Mouse (Mus musculus): Measurements from ENCODE around the gene Ndufs1.
A peak's percentile ranks its signal among the peaks of the same experiment; 100 is the strongest.

The Ndufs1 gene

DNA sequence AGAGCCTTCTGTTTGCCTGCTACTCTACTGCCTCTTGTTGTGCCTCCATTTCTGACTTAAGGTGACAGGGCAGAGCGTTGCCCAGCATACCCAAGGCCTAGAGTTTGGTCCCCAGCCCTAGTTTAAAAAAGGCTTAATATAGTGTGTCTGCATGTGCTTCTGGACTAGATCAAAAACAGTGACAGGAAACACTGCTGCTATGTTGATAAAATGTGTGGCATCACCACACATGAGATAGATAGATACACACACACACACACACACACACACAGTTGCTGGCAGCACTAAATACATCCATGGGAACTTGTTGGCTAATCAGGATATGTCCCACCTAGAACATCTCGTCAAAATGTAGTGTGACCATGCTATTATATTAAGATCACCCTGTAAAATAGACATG lies 56.3 kb downstream of the Ndufs1 start:
- DNase-seq (ENCODE audit: low read depth in 2 of 2, low spot score in 2 of 2) = no peak

DNA sequence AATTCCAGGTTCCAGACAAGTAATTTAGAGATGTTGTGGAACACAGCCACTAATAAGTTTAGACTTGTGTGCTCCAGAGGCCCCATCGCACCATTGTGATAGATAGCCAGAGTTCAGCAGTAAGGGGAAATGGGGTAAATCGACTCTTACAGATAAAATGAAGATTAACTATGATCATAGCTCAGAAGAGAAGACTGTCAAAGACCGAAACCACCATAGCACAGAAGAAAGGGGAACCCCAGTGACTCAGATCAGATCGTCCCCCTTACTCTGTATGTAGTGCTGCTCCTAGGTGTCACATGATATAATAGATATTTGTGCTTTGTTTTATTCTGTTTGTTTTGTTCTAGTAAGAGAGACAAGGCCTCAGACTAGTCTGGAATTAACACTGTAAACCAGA lies 57.0 kb downstream of the Ndufs1 start:
- DNase-seq (ENCODE audit: low read depth in 2 of 2, low spot score in 2 of 2) = no peak

DNA sequence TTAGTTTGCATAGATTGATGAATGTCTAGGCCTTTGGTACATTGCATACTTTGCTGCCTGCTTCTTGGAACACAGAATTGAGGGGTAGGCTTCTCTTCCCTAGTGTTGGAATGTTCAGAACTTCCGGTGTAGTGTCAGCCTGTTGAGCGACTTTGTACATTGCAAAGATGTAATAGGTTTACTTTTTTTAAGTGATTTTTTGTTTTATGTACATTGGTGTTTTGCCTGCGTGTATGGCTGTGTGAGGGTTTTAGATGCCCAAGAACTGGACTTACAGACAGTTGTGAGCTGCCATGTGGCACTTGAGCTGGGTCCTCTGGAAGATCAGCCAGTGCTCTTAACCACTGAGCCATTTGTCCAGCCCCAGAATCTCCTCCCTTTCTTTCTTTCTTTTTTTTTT lies 61.1 kb downstream of the Ndufs1 start:
- DNase-seq (ENCODE audit: low read depth in 2 of 2, low spot score in 2 of 2) = no peak

DNA sequence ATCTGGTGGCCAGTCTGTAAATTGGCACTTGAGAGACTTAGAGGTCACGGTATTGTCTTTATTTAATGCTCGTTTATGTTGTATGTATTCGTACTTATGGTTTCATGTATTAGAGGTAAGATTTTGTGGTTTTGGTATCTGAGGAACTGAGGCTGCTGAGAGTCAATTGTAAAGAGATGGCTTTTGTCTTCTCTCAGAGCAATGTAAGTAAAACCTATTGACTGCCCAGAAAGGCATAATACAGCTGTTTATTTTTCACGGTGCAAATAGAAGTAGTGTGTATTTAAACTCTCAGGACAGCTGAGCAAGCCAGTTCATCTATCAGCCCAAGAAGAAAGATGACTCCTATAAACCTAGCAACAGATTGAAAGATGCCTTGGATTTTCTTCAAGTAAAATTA lies 61.5 kb downstream of the Ndufs1 start:
- no peak for DNase-seq (ENCODE audit: low read depth in 2 of 2, low spot score in 2 of 2)

DNA sequence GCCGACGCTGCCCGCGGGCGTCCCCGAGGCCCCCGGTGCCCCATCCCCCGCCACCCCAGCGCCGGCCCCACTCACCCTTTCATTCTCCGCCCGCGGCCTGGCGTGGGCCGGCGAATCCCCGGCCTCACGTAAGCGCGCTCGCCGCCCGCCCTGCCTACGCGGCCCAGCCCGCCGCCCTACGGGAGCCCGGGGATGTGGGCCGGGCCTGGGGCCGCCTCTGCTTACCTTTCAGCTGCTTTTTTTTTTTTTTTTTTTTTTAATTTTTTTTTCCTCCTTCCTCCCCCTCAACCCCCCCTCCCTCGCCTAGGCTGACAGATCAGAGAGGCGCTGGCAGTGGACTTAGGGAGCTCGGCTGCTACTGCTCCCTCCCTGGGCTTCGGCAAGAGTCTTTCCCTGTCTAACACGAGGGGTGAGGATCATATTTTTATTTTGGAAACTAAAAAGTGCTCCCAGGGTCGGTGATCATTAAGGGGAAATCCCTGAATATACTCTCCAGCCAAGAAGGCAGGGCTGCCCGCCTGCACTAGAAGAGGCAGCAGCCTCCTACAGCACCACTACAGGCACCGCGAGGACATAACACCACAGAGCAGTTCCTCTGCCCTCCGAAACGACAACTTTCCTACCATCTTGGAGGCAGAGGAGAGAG lies 62.4 kb downstream of the Ndufs1 start, which contains the start of gene Ino80d:
Gene Ino80d (minus strand): TSS at position 532 of the 646 bp plus-strand sequence.
- peak; percentile 75 to 81 for DNase-seq (ENCODE audit: low read depth in 2 of 2, low spot score in 2 of 2)

DNA sequence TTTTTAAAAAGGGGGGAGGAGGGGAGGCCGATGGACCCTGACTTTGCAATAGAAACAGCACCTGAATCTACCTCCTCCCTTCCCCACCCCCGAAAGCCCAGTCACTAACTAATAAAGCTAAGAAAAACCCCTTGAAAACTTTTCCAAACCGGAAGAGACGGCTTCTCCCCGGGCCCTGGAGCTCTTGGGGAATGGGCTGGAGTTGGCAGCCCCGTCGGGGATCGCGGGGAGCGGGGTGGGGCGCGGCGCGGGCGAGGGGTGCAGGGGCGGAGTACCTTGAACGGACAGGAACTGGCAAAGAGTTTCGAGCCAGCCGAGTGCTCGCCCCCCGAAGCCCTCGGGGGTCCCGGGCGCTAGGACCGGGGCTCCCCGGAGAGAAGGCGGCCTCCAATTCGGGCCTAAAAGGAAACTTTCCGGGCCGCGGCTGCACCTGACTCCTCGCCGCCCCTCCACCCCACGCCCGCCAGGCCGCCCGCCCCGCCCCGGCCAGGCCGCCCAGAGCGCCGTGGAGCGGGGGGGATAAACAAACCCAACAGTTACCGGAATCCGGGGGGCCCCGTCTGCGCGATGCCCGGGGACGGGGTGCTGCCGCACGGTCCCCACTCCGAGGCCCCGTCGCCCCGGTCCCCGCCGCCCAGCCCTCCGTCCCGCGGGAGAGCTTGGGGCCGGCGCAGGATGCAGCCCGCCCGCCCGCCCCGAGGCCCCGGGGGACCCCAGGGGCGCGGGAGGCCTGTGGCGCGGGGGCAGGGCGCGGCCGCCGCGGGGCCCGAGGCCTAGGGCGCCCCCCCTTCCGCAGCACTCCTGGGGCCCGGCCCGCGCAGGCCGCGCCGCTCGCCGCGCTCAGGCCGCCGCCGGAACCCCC lies 63.1 kb downstream of the Ndufs1 start:
- peak; percentile 45 to 46 for DNase-seq (ENCODE audit: low read depth in 2 of 2, low spot score in 2 of 2)

DNA sequence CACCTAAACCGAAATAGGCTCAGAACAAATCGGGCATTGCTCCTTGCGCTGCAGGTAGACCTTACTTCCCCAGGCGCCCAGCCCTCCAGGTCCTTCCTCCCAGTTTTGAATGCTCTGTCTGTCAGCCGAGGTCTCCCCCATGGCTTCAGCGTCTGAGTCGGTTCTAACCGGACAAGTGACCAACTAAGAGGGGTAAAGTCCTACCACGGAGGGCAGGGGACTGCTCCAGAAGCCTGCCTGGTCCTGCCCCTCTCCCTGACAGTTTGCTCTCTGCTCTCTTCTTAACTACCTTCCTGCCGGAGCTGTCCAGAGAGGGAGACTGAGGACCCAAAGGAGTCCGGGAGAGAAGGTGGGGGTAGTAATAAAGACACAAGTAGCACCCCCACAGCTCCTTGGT lies 63.8 kb downstream of the Ndufs1 start:
- DNase-seq (ENCODE audit: low read depth in 2 of 2, low spot score in 2 of 2) = peak; percentile 9 to 30

DNA sequence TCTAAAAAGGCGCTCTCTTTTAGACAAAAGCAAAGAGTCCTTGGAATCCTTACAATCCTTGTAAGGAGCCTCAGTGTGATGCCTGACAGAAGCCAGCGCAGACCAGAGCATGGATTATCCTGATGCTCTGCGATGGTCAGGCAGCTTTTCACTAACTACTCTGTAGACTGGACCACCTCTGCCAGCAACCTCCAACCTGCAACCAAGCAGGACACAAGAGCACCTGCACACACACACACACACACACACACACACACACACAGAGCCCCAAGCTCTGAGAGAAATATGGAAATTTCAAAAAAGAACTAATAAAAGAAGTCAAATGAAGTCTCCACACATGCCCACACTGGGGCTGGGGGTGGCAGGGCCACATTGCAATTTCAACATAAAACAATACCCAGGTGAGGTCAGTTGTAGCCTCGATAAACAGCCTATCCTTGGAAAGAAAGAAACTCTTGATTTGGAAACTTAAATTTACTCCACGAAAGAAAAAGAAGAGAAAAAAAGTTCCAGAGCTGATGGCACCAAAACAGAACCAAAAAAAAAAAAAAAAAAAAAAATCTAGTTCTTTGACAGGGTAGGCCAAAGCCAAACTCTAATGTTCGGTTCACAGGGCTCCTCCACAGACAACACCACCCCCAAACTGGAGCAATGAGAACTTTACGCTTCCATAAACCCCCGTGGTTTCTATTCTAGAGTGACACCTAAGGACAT lies 64.3 kb downstream of the Ndufs1 start:
- DNase-seq (ENCODE audit: low read depth in 2 of 2, low spot score in 2 of 2) = no peak

DNA sequence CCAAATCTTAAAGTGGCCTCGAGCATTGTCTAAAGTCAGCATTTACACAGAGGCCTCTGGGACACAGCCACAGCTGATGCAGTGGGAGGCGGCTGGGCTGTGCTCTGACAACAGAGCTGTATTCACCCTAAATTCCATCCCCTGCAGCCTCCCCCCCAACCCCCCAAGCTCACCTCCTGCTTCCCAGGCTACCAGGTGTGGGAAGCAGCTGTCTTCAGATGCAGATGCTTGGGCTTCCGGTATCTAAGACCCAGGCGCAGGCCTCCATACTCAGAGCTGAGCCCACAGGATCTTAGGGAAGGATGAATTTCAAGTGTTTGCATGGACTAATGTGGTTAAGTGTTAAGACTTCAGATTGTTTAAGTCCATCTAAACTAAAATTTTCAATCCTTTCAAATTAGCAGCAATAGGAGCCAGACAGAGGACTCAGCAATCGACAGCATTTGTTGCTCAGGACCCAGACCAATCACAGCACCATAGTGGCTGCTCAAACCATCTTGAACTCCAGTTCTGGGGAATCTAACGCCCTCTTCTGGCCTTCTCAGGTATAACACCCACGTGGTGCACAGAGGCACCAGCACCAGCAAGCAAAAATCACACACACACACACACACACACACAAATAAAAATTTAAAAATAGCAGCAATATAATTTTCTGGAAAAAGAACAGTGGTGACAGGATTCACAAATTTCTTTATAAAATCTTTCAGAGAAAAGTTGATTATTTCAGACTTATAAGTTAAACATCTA lies 65.9 kb downstream of the Ndufs1 start:
- DNase-seq (ENCODE audit: low read depth in 2 of 2, low spot score in 2 of 2) = peak; percentile 55 to 61

DNA sequence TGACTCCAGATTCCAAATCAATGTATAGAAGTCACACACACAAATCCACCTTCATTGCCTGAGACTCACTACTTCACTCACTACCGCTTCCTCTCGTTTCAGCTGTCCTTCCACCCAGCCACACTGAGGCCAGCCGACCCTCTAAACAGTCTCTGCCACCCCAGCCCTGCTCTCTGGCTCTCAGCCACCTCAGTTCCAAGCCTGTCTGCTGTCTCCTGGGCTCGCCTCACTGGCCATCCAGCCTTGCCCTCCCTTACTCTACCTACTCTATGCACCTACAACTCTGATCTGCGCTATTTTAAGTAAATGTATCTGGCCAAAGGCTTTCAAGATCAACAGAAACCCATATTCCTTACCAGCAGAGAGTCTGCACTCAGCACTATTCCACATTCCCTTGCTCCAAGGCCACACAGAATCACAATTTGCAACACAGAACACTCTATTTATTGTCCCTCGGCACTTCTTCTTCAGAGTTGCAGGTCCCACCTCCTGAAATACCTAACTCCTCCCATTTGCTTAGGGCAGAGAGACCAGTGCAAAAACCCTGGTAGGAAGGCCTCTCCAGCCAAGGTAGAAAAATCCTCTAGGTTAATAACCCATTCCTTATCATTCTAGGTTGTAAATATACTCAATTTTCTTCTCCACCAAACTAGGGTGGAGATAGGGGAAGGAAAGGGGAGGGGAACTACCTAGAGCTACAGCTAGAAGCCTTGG lies 68.9 kb downstream of the Ndufs1 start:
- no peak for DNase-seq (ENCODE audit: low read depth in 2 of 2, low spot score in 2 of 2)

DNA sequence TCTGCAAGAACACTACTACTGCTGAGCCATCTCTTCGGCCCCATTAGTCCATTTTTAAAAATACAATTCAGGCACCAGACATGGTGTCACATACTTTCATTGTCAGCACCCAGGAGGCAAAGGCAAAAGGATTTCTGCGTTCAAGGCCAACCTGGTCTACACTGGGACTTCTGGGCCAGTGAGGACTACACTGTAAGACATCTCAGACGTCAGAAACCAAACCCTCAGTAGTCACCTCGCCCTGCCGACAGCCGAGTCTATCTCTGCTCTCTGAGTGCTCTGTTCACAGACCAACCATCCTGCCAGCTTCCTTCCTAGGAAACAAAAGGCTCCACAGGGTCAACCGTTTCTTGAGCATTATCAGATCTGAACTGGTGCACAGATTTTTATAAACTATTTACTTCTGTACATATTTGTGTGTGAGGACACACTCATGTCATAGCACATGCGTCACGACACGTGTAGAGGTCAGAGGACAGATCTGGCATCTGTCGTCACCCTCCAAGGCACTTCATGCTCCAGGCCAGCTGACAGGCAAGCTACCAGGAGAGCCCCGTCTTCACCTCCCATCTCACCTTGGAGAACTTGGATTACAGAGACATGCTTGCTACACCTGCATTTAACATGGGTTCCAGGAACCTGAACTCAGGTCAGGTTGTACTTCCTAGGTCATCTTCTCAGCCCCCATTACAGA lies 73.7 kb downstream of the Ndufs1 start:
- no peak for DNase-seq (ENCODE audit: low read depth in 2 of 2, low spot score in 2 of 2)

DNA sequence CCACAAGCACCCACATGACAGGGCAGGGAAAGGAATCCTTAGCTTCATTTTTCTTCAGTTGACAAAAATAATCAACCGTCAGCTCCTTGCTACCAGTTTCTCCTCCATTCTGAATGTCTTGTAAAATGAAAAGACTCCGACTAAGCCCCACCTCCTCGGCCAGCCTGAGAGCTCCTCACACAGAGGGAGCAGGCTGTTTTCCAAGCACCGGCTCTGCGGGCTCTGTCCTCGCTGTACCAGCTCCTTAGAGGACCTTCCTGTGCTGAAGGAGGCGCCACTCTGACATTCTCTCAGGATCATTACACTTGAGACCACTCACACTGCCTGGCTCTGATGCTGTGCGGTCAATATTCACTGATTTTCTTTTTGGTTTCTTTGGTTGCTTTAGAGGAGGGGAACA lies 76.4 kb downstream of the Ndufs1 start:
- no peak for DNase-seq (ENCODE audit: low read depth in 2 of 2, low spot score in 2 of 2)

DNA sequence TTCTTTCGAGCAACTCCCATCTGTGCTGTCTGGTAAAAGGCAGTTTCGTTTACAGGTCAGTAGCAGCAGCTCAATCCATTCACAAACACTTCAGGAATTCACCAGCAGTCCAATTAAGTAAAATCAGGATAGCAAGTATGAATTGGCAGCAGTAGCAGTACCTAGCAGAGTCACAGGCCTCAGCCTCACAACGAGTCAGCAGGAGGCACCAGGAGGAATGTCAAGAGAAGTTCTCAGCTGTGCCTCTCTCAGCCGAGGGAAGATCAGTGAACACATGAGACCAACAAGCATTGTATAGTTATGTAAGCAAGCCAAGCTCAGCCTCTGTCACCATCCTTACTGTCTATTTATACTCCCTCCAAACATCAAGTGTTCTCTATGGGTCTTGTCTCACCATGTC lies 77.8 kb downstream of the Ndufs1 start:
- DNase-seq (ENCODE audit: low read depth in 2 of 2, low spot score in 2 of 2) = no peak

DNA sequence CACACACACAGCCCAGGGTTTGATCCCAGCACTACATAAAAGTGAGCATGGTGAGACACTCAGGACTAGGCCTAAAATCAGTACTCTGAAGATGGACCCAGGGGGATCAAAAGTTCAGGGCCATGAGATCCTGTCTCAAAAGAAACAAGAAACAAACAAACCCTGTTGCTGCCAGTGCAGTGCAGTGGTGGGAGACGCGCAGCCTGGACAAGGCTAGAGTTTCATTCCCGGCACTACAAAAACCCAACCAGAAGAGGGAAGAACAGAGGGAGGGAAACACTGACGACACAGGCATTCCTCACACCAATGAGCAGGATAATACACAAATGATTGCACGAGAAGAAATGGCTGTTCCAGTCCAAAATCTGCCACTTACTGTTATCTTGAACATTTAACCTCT lies 80.6 kb downstream of the Ndufs1 start:
- no peak for DNase-seq (ENCODE audit: low read depth in 2 of 2, low spot score in 2 of 2)

Data from CD8-positive naive resting alpha-beta T cell, adult 2 months (primary cell).